Mouse (Mus musculus) cerebellum, postnatal 25 days (tissue): ENCODE results near the gene Hmcn2.

Experiments
- DNase-seq, 2 experiments: peaks; one replicate each; pipeline ENCODE4 v3.0.0; 2021; ENCODE audit warnings: mixed read lengths in 2 of 2

Gene Hmcn2

DNA sequence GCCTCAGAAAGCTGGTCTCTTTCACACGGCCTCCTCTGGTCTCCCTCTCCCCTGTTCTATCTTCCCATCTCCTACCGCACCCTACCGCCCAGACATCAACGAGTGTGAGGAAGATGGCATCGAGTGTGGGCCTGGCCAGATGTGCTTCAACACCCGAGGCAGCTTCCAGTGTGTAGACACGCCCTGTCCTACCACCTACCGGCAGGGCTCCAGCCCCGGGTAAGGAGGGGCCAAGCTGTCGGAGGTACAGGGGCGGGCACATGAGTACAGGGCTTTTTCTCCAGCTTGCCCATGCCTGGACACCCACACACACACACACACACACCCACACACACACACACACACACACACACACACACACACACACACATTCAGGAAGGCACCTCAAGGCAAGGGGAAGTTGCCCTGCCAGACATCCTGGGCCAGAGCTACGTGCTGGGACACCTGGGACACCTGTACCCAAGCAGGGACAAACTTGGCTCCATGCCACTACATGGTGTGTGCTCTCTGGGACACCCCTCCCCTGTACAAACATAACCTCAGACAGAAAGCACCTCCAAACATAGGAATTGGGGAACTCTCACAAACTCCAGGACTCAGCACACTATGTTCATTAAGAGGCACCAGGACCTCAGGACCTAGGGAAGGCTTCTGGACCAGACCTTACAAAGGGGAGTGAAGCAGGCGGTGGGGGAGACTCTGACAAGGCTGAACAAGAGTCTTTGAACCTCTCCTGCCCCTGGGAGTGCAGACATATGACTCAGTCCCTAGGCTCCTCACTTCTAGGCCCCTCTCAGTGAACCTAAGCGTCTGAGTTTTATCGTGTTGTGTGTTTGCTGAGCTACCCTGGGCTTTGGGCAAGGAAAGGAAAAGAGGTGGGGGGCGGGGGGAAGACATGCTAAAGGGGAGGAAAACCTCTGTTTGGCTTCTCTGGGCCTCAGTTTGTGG is 145.0 kb downstream of the Hmcn2 start:
- no peak for DNase-seq

DNA sequence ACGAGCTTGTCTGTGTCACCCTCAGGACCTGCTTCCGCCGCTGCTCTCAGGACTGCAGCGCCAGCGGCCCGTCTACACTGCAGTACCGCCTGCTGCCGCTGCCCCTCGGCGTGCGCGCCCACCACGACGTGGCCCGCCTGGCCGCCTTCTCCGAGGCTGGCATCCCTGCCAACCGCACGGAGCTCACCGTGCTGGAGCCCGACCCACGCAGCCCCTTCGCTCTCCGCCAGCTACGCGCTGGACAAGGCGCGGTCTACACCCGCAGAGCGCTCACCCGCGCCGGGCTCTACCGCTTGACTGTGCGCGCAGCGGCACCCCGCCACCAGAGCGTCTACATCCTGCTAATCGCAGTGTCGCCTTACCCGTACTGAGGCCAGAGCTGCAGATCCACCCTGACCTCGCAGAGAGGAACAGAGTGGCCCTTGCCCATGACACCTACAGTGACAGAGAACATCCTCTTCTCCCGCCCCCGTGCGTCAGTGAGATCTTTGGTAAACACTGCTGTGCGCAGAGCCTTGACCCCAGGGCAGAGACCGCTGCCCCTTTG is 145.9 kb downstream of the Hmcn2 start:
- peak in 1 of 2 experiments; percentile 26 for DNase-seq

DNA sequence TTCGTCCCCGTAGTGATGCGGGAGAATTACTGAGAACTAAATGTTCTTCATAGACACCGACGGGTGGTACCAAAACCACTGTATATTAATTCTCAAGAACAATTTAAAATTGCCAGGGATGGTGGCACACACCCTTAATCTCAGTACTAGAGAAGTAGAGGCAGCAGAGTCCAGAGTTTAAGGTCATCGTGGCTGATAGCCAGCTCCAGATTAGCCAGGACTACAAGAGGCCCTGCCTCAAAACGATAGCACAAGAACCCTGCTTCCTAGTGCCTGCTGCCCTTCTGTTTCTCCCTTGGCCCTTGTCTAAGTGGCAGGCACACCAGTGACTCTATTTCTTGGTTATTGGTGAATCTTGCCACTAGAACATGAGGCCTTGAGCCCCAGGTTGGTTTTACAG is 146.7 kb downstream of the Hmcn2 start:
- no peak for DNase-seq

DNA sequence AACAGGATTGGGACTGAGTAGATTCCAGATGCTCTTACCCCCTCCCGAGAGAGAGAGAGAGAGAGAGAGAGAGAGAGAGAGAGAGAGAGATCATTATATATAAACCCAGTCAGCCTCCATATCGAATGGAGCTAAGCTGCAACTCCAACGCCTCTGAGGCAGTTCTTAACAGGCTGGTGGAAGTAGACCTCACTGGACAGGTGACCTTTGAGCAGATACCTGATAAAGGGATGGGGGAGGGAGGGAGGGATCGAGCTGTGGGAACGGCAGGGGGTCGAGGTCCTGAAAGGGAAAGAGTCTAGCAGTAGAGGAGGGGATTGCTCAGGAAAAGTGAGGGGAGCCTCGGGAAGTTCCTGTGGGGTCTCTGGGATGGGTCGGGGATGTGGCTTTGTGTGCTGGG is 147.8 kb downstream of the Hmcn2 start:
- no peak for DNase-seq

DNA sequence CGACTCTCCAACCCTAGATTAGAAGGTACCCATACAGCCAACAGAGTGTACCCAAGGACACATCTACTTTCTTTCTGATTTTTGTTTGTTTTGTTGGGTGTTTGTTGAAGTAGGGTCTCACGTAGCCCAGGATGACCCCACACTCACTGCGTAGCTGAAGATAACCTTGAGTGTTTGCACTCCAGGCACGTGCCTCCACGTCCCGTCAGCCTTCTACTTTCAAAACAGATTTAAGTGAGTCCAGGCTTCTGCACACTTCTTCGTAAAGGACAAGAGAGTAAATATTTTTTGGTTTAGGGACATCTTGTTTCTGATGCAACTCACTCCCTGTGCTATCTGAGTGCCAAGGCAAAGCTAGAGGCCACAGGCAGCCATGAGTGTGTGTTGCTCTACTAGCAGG is 149.0 kb downstream of the Hmcn2 start:
- no peak for DNase-seq

DNA sequence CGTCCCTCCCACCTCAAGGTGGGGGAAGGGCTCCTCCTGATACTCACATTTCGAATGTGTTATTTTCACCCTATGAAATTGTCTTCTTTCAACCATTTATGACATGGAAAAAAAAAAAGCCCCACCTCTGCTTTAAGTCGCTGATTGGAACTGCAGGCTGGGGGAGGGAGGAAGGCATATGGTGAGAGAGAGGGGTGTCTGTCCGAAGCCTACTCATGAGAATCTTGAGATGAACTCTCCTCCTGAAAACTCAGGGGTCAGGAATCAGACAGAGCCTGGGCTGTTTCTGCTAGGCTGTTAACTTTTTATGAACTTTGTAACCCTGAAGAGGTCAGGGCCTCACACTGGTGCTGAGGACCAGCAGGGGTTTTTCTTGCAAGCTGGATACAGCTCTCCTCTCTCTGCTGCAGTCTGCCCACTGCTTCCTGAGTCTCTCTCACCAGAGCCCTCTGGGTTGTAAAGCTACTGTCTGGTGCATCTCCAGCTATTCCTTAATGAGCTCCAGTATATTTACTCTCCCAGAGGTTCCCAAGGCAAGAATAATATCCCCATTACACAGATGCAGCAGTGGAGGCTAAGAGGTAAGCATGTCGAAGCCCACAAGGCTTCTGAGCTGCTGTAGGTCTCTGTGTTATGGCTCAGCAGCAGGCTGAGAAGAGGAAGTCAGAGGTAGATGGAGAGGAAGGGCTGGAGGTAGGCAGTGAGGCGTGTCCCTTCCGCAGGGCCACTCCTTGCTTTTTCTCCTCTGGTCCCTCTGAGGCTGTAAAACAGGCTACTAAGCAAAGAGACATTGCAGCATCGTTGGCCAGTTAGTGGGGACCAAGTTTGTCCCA is 149.7 kb downstream of the Hmcn2 start:
- DNase-seq = no peak

DNA sequence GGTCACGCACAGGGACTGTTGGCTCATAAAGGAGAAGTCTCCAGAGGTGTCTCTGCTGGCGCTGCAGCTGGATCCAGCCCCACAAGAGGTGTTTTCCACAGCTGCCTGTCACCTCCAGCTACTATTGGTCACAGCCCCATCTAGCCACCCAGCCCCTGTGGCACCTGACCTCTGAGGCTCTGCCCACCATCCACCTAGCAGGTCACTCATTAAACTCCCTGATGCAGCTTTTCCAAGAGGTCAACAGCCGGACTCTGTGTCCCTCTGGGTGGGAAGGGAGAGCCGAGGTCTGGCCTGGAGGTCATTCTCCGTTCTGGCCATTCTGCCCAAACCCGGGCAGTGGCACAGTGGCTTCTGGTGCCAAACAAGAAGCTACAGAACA is 150.3 kb downstream of the Hmcn2 start:
- DNase-seq = no peak

DNA sequence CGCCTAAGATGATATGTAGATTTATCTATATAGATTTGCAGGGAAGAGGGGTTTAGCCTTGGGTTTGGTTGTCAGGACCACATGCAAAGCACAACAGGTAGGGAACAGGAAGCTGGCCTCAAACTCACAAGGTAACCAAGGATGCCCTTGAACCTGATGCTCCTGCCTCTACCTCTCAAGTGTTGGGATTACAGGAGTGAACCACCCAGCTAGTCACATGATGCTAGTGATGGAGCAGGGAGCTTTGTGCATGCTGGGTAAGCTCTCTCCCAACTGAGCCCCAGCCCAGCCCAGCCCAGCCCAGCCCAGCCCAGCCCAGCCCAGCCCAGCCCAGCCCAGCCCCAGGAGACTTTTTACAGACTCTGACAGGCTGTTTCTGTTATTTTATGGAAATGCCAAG is 153.2 kb downstream of the Hmcn2 start:
- DNase-seq = no peak

DNA sequence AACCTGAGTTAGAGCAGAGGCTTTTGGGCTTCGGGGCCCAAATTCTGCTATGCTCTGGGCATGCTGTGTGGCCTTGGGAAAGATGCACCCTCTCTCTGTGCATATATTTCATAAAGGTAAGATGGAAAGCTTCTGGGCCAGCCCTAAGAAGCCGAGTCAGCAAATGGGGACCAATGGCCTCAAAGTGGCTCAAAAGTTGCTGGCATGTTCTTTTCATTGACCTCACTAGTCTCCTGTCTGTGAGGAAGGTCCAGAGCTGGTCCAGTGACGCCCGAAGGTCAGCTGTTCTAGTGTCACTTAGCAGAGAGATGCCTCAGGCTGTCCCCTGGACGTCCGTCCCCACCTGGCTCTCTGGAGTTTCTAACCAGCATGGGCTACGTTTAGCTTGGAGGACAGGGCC is 154.6 kb downstream of the Hmcn2 start:
- no peak for DNase-seq

DNA sequence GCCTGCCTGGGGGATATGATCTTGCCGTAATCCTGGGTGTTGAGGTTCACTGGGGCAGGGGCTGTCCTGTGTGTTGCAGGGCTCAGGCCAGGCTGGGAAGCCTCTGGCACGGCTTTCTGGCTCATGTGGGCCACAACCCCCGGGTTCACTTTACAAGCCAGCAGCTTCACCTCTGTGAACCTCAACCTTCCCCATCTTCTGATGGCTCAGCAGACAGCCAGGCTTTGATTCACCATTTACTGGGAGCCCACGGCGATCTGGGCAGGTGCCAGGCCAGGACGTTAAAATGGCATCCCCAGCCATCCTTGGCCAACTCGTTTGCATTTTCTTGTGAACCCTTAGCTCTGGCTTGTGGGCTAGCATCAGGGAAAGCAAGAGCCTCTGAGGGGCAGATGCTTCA is 155.3 kb downstream of the Hmcn2 start:
- no peak for DNase-seq

DNA sequence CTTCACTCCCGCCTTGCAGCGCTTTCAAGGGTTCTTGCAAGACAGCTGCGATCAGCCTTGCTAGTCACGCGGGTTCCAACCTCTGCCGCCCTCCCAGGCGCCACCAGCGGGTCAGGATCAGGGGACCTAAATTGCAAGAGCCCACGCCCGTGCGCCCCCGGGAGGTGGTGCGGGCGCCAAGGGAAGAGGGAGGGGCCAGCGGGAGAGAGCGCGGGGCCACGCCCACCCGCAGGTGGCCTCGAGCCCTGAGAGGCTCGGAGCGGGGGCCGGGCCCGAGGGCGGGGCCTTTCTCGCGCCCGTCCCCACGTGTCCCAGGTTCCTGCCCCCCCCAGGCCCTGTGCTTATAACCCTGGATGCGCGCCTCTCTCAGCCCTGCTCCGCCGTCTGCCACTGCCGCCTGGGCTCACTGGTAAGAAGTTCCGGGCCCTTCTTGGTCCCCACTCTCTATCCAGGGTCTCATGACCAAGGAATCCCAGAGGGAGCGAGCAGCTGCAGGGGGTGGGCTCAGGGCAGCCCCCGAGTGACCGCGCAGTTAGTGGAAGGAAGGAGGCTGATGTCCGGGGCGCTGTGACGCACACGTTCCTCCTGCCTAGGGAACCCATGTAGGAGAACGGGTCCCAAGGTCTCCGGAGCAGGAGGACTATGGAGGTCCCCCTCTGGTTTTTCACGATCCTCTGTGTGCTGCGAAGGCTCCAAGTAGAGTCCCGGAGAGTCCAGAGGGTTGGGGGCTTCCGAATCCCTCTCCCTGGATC is 155.9 kb downstream of the Hmcn2 start, which contains the start of gene Ass1:
Gene Ass1 (plus strand): TSS at position 277 of the 752 bp plus-strand sequence.
- DNase-seq = peak; percentile 45 to 76

DNA sequence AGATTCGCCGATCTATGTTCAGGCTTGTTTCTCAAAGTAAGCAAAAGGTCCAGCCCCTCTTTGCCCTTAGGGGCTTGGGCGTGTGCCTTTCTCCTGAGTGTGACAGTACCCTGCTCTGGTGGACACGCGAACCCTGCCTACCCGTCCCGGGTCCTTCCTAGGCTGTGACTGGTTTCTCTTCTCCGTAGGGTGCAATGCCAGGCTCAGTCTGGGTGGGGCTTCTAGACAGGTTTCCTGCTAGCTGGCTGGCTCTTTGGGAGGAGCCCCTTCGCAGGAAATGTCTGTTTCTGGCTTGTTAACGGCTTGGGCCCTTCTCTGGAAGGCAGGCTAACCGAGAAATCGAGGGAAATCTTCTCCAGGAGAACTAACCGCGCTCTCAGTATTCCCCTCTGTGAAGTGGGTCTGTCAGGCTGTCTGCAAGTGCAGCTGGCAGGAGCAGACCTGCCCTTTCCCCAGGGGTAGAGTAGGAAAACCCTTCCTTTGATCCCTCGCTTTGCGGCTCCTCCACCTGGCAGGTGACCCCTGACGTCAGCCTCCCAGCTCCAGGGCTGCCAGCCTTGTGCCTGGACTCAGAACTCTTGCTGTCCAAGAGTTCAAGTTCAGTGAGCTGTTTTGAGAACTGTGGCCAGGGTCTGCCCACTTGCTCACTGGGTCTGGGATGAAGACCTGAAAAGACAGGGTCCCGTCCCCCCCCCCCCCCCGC is 156.6 kb downstream of the Hmcn2 start:
- no peak for DNase-seq

DNA sequence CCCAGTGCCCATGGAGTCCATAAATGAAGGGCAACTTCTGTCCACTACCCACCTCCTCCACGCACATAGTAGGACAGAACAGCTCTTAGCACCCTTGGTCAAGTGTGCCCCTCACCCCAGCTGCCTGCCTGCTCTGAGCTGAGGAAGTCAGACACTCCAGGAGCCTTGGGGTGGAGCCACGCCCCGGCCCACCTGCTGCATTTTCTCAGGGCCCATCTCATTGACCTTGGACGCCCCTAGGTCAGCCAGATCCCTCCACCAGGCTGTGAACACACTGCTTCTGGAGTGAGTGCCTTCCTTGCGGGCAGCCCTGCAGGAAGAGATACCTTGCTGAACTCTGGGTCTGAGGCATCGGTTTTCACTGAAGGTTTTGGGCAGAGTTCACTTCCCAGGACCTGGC is 157.4 kb downstream of the Hmcn2 start:
- DNase-seq = no peak

DNA sequence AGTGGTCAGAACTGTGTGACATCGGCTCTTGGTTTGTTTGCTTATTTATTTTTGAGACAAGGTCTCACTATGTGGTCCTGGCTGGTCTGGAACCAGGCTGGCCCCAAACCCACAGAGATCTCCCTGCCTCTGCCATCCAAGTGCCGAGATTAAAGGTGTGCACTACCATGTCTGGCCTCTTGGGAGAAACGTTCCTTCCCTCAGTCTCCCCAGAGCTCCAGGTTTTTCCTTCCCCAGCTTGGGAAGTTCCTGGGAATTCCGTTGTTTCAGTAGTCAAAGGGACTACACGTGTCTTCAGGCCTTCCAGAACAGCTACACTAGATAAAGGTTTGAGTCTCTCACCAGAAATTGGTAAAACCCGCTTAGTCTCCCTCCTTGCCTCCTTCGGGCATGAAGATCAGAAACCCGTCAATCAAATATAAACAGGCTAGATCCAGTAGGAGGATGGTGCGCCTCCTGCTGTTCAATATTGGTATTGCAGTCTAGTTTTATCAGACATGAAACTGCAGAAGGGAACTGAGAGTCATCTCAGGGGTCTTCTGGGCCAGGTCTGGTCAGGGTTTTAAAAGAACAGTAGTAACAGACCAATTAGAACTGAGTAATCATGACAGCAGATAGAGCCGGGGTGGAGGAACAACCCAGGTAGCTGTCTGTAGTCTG is 158.3 kb downstream of the Hmcn2 start:
- DNase-seq = peak in 1 of 2 experiments; percentile 55

DNA sequence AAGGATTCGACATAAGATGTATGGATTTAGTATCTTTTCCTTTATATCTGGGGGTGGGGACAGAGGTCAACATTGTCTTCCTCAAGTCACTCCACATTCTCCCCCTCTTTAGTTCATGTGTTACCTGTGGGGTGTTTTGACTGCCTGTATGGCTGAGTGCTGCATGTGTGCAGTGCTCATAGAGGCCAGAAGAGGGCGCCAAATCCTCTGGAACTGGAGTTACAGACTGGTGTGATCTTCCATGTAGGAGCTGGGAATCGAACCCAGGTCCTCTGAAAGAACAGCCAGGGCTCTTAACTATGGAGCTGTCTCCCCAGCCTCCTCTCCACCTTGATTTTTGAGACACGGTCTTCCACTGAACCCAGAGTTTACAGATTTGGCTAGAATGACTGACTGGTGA is 159.7 kb downstream of the Hmcn2 start:
- DNase-seq = no peak

DNA sequence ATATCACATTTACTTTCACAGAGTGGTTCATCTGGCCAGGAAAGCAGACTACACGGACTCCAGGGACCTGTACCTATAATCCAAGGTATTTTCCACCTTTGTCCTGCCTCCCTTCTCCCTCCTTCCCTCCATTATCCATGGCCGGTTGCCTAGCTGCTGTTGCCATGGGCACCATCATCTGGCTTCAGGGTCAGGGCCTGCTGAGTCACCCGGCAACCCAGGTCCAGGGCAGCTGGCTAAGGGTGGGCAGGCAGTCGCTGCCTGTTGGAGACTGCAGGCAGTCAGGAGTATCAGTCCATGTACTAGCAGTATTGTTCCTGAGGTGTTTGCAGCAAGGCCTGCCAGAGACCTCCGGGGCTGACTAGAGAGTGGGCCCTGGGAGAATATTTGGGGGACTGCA is 160.5 kb downstream of the Hmcn2 start:
- DNase-seq = no peak

DNA sequence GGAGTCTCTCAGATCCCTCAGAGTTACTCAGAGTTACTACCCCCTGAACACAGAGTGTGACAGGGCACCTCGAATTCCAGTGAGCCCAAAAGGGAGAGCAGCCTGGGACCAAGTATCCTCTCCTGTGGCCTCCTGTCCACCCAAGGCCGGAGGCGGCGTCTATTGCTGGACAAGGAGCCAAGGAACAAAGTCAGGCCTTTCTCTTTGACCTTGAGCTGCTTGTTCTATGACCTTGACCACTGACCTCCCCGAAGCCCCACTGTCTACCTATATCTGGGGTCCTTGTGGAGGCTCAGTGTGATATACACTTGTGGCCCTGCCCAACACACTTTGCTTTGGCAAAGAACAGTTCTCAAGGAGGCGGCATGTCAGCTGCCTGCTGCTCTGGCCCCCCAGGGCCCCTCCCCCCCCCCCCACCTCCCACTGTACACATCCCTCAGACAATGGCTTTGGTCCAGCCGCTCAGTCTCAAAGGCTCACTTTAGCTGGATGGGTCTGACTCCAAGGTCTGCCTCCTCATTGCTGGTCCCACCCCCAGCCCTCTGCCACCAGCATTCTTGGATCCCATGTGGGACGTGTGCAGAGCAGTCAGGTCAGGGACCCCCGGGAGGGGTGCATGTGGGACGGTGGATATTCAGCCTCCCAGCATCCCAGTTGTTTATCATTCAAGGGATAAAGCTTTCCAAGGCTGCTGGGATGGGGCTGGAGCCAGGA is 162.0 kb downstream of the Hmcn2 start:
- no peak for DNase-seq

DNA sequence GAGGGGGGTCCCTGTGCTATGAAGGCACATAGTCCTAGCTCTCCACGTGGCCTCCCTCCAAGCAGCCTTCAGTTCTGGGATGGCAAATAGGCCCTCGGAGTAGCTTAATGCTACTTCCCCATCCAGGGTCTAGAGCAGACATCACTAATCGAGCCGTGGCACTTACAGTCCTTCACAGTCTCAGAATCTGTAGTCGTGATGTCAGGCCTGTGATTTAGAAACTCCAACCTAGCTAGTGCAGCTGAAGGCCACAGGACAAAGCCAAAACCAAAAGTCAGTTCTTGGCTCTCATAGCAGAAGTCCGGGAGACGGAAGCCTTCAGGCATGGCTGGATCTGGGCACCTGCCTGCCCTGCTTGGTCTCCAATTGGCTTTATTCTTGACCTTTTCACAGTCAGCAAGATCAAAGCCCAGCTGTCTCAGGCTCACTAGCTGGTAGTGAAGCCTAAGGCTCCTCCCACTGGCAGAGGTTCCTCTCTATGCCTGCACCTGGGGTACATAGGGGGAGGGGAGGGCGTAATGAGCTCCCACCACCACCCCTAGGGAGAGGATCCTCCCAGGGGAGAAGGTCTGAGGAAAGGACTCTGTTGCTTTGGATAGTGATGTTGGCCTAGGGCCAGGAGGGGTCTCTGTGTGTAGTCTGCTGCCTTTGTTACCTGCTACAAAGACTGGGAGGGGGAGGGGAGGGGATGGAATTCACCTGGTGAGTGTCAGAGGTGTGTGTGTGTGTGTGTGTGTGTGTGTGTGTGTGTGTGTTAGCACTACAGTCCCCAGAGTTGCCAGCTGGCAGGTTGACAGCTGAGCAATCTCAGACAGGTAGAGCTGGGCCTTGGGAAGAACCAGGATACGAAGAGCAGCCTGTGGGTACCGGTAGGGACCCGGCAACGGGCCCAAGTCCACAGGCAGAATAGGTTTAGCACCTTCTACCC is 163.3 kb downstream of the Hmcn2 start:
- DNase-seq = no peak

DNA sequence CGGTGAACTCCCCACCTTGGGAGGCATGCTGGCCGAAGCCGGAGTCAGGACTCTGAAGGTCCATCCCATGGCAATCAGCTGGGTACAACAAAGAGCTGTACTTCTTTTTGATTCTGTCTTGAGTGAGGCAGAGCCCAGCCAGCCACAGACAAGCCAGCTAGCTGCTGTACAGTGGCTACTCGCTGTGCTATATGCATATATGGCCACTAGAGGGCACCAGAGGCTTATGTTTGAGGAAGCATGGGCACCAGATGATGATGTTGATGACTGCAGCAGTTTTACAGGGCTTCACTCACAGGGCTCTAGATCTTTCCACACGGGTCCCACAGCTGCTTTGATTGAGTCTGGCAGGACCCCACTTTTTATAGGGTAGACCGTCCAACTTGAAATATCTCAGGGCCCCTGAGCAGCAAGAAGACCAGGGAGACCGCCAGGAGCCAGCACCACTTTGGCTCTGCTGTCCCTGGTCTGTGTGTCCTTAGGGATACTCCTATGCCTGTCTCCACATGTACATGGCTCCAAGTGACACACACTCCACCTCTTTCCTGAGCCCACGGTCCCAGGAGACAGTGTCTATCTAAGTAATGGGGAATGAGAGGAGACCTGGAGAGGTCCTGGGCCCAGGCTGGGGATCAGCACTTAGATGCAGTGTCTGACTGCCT is 168.8 kb downstream of the Hmcn2 start:
- peak; percentile 87 to 93 for DNase-seq
